Mouse (Mus musculus) T-helper 17 cell (primary cell): ENCODE measurements around the gene 1700020L24Rik.

Experiments
- in situ Hi-C, 2 experiments: fragments of 300-600 bp; cut with MboI, MseI; formaldehyde crosslinking; loops; 1 replicate in 1 of 2; 2 replicates in 1 of 2; pipeline ENCODE4 v1.15.1; 2025; ENCODE audit warnings: high pct_unique_total_duplicates in 2 of 2

1700020L24Rik gene

DNA sequence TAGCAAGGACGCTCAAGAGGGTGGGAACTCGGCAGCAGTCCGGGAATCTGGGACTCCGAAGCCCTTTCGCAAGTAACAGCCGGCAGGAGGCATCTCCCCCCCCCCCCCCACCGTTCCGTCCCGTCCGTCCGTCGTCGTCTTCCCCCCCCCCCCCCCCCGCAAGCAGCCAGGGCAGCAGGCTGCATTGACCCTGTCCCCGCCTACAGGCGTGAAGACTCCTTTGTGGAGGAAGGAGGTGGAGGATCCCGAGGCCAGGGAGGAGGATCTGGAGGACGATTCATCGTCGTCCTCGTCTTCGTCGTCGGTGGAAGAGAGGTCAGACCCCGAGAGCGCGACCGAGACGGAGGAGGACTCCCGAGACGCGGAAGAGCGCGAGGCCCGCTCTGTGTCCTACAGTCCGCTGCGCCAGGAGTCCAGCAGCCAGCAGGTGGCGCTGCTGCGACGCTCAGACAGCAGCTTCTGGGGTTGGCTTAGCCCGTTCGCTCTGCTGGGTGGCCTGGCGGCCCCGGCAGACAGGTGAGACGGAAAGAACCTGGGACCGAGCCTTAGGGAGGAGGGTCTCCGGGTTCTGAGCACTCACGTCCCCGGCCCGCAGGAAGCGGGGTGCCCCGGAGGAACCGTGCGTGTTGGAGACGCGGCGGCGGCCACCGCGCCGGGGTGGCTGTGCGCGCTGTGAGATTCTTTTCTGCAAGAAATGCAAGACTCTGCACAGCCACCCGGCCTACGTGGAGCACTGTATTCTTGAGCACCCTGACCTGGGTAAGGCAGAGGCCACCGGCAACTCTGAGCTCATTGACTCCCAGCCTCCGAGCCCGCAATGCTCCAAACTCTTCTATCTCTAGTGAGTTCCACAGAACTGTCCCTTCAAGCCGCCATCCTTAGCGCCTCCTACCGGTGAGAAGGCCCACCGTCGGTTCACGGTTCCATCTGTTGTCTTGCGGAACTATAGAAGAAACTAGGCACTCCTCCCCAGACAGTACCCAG, 2.9 kb downstream of the 1700020L24Rik start:
- in situ Hi-C loops = no loop called here

DNA sequence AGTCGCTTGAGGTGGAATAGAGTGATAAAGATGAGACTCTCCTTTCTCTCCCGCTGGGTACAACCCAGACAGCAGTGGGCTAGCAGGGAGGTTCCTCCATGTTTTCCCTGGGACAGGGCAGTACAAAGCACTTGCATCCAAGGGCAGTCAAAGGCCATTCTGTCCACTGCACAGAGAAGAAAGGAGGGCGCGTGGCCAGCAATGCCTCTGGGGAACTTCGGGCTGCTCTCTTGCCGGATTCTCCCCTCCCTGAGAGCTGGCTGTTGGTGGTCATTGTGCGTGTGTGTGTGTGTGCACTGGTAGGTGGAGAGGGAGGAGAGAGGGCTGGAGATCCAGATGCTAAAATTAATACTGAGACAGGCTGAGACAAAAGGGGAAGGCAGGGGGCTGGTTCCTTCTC, 3.8 kb downstream of the 1700020L24Rik start:
- in situ Hi-C loops = no loop called here

DNA sequence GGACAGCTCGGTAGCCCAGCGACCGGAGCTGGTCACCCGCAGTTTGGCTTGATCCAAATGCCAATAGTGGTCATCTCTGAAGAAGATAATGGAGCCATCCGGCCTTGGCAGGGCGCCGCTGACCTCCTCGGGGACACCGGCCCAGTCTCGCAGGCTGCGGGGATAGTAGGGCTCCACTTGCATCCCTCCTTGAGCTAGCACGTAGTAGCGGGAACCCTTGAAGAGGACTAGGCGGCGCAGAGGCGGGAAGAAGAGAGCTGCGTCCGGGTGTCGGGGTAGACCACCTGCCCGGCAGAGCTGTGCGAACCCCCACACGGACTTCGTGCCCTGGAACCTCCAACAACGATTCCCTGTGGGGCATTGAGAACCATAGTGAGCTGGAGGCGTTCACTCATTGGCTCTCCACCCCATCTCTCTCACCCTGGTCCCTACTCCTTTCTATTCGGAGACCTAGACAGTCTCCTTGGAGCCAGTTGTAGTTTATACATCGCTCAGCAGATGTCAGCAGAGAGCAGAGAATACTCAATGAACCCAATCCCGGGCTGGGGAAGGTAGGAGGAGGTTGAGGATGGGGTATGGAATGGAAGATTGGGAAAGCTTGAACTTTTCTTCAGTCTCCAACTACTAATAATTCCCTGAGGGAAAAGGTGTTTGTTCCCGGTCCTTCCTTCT, 5.3 kb downstream of the 1700020L24Rik start:
- in situ Hi-C loops = no loop called here

GRCm38 (mm10) chr11:83443824-83444223, 6.3 kb downstream of the 1700020L24Rik start:
- in situ Hi-C loops = no loop called here

DNA sequence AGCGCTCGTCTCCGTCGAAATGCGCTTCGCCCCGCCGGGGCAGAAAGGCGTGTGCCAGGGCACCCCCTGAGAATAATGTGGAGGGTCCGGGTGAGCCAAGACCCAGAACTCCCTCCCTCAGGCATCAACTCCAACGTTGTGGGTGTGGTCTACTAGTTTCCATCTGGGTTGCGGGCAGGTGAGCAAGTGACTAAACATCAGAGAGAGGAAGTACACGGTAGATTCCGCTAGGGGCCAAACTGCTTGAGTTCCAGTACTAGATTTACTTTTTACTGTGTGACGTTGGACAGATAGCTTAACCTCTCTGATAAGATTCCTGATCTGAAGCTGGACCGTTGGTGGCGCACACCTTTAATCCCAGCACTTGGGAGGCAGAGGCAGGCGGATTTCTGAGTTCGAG, 7.5 kb downstream of the 1700020L24Rik start:
- in situ Hi-C loops = no loop called here

DNA sequence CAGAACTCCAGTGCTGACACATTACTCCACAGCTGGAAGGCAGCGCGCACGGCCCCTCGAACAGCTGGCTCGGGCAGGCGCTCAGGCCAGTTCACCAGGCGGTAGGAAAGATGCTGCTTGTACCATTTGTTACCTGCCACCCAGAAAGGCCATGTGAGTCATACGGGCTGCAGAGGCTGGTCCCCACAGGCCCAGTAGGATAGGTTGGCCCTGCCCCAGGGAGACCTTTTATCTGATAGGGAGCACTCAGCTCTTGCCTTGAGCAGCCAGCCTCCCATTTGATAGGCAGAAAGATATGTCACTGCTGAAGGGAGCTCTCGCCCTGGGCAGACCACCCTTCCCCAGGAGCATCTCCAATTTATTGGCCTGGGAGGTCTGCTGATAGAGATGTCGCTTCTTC, 10.1 kb downstream of the 1700020L24Rik start:
- in situ Hi-C loops = no loop called here

DNA sequence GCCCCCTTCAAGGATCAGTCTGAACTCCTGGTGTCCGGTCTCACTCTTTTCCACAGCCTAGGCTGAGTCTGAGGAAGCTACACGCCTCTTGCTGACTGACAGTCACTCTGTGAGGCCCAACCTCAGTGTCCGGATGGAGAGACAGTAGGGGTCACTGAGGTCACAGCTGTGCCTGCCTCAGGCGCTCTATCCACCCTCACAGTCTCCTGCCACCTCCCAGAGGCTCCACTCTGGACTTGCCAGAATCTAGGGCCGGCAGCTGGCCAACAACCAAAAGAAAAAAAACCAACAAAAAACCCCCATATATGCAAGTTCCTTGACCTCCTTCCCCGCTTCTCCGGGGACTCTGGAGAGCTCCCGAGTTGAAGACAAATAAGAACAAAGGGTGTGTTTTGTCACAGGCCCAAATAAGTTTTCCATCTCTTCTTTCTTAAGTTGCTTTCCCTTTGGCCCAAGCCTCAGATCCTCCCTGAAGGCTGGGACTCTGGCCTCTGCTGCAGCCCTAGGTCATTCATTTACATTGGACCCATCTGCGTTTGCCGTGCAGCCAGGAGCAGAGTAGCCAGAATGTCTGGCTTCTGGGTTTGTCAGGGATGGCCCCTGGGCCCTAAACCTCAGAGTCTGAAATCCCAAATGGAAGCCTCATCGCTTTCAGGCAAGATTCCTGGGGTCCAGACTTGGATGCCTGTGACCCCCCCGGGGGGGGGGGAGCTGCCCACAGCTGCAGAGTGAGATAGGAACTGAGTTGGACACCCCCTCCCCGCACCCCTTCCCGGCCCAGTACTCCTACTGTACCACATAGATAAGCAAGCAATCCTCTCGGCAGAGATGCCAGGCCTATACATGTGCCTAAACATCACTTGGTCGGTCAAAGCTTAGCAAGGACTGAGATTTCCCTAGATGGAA, 10.8 kb downstream of the 1700020L24Rik start:
- in situ Hi-C loops = no loop called here

DNA sequence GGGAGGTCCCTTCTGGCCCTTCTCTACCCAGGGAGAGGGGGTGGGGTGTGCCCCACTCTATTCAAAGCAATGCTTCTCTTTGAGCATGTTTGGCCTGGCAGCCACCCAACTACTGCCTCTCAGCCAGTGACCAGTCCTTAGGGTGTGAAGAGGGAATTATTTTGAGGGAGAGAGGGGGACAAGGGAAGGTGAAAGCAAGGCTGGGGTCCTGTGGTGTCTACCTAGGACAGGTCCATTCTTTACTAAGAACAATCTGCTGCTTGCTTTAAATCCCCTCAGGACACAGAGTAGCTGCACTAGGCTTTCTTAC, 11.4 kb downstream of the 1700020L24Rik start:
- in situ Hi-C loops = no loop called here

- in situ Hi-C loops = no loop called here
Observed at GRCm38 (mm10) chr11:83449298-83449697, 11.8 kb downstream of the 1700020L24Rik start.

GRCm38 (mm10) chr11:83450550-83450949, 13.1 kb downstream of the 1700020L24Rik start:
- in situ Hi-C loops = no loop called here

DNA sequence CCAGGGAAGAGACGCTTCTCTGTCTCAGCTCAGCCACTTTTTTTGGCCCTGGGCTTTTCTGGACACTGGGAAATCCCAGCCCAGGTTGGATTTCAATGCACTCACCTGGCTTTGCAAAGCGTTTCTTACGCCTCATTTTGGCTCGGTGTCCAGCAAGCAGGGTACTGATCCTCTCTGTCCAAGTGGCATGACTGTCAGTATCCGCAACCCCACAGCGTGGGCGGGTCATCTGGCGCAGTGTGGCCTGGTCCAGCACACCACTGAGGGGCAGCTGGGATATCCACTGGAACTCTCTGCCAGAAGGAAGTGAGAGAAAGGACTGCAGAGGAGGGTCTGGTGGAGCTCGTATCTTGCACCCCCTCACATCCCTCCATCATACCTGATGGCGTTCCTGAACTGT, 13.8 kb downstream of the 1700020L24Rik start:
- in situ Hi-C loops = no loop called here

- in situ Hi-C loops = no loop called here
Observed at GRCm38 (mm10) chr11:83454548-83454947, 17.1 kb downstream of the 1700020L24Rik start.

DNA sequence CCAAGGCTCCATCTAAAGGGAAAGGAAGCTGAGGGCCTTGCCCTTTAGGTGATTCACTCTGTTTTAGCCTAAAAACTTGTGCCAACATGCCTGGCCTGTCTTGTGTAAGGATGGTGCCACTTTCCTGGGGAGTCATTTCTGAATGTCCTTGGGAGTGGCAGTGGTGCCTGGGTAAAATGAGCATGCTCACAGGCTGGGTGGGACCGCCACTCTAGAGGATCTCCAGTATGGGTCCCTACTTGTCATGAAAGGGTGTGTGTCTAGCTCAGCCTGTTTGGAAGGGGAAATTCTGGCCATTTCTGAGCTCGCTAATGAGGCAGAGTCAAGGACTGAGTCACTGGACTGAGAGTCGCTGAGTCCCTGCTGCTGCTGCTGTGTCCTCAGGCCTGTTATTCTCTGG, 18.1 kb downstream of the 1700020L24Rik start:
- in situ Hi-C loops = no loop called here

DNA sequence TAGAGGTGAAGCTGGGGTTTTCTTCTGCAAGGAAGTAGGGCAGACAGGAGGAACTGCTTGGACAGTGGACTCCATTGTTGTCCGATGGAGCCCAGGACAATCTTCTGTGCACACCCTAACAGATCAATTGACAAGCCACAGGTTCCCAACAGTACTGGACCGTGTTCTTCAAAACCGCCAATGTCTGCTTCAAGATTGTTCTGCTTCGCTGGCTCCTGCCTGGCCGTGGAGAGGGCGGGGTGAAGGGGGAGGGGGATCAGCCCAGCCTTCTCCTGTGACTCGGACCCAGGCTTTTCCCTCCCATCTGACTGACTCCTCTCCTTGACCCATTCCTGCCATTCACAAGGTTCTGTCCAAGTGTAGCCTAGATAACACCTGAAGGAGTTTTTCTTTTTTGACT, 19.8 kb downstream of the 1700020L24Rik start:
- in situ Hi-C loops = no loop called here

- in situ Hi-C loops = no loop called here
Observed at GRCm38 (mm10) chr11:83457912-83458601, 20.6 kb downstream of the 1700020L24Rik start.

- in situ Hi-C loops = no loop called here
Observed at GRCm38 (mm10) chr11:83461462-83462027, 24.1 kb downstream of the 1700020L24Rik start.

- in situ Hi-C loops = no loop called here
Observed at GRCm38 (mm10) chr11:83462711-83463244, 25.3 kb downstream of the 1700020L24Rik start, which contains the start of gene Mmp28. Gene Mmp28 (minus strand): TSS chr11:83463071.

GRCm38 (mm10) chr11:83465976-83466375, 28.5 kb downstream of the 1700020L24Rik start:
- in situ Hi-C loops = no loop called here

DNA sequence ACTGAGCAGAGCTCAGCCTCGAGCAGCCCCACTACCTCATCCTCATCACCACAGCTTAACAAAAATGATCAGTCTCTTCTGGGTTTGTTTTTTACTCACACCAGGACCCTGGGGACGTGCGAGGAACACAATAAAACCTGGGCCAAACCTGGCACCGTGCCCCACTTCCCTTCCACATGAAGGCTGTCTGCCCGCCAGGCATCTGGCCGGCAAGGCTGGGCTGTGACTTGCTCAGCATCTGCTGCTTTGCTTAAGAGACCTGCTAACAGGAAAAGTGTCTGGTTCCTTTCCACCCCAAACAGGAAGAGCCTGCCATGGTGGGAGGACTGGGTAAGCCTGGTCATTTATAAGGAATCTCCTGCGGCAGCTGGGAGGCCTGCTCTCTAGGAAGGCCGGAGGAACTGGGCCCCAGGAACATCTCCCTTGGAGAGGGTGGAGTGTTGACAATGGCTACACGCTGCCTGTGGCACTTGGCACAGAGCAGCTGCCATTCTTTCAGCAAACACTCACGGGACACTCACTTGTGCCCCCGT, 29.7 kb downstream of the 1700020L24Rik start:
- in situ Hi-C loops = no loop called here

DNA sequence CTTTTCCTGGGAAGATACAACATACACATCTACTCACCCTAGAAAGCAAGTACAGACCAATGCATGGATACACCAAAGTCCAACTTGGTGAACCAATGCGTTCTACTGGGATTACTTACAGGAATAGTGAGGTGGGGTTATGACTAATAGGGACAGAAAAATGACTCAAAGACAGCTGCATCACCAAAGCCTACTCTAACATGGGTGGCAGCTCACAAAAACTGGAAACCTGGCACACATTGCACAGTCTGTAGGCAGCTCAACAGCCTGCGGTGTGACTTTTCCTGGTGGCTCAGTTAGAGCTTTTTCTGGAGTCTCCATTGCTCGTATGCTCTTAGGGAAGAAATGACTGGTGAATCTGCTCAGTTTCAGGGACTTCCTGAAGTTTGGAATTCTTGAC, 31.3 kb downstream of the 1700020L24Rik start:
- in situ Hi-C loops = no loop called here
